Mouse (Mus musculus) forebrain, embryonic 13.5 days (tissue): ENCODE measurements around the gene Mycs. TPM values are rescaled to one million over a fixed set of nuclear protein-coding genes. Genes with fewer than 3 reads are reported as not detected.

Experiments used
- ATAC-seq: fragments of 200-750 bp; cut with Nextera tagmentation; 2 replicates; pipeline ENCODE4 v1.8.0; 2017
- H3K27ac ChIP-seq: fragments of 300-500 bp; sonication (generic); 2 replicates; pipeline ENCODE4 v1.5.1; 2015; ENCODE audit warnings: inconsistent platforms, mild to moderate bottlenecking, moderate library complexity
- H3K27me3 ChIP-seq: fragments of 300-500 bp; sonication (generic); 2 replicates; pipeline ENCODE4 v1.6.1; 2015; ENCODE audit warnings: mild to moderate bottlenecking, inconsistent platforms
- H3K36me3 ChIP-seq: fragments of 300-500 bp; sonication (generic); 2 replicates; pipeline ENCODE4 v1.6.1; 2015; ENCODE audit warnings: mild to moderate bottlenecking, inconsistent platforms; ENCODE audit not compliant: poor library complexity, severe bottlenecking
- H3K4me1 ChIP-seq: fragments of 300-500 bp; sonication (generic); 2 replicates; pipeline ENCODE4 v1.6.1; 2015; ENCODE audit warnings: inconsistent platforms
- H3K4me2 ChIP-seq: fragments of 300-500 bp; sonication (generic); 2 replicates; pipeline ENCODE4 v1.6.1; 2015; ENCODE audit warnings: inconsistent platforms, mild to moderate bottlenecking, moderate library complexity
- H3K4me3 ChIP-seq: fragments of 300-500 bp; sonication (generic); 2 replicates; pipeline ENCODE4 v1.5.1; 2015; ENCODE audit warnings: mild to moderate bottlenecking, inconsistent platforms
- H3K9ac ChIP-seq: fragments of 300-500 bp; sonication (generic); 2 replicates; pipeline ENCODE4 v1.6.1; 2015; ENCODE audit warnings: mild to moderate bottlenecking, inconsistent platforms
- H3K9me3 ChIP-seq: fragments of 300-500 bp; sonication (generic); replicated peaks from 2 replicates; pipeline ENCODE4 v1.6.1; 2016; ENCODE audit warnings: inconsistent platforms
- WGBS: fragments of 180-500 bp; shearing (Covaris S2); methylation state at CpG from one replicate; pipeline ENCODE4 v1.1.7; 2015; 5-methylcytosine and 5-hydroxymethylcytosine counted together
- polyA plus RNA-seq: library from polyadenylated mRNA; unstranded; fragments of >200 nt; fragmentation: Nextera tagmentation; extraction: Ambion mirVana; gene quantifications from 2 replicates; pipeline ENCODE4 v1.2.1, GENCODE M21; 2015

The Mycs gene
- not detected in 2 replicates for polyA plus RNA-seq

DNA sequence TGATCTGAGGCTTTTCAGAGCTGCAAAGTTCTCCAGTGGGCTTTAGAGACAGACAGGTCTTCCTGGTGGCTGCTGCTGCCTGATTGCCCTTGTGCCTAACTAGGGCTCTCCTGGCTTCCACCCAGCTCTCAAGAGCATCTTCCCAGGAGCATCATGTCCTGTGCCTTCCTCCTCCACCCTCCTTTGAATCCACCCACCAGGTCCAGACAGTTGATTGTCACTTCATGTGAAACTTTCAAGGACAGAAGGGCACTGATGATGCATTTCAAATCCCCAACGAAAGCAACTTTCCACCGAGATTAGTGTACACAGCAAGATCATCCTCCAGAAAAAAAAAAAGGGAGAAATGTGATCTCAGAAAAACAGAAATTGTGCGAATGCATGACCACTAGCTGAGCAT, at the start of gene Mycs:
Gene Mycs (minus strand): TSS at position 101 of the 400 bp plus-strand sequence.
- Histone ChIP-seq H3K4me1 (no peaks in the 10 kb centered on the region), H3K4me3 (peak within 1 kb of the TSS; percentile 3; the same call in 1 of the 2 replicates), H3K9ac (no peak within 1 kb of the TSS)

DNA sequence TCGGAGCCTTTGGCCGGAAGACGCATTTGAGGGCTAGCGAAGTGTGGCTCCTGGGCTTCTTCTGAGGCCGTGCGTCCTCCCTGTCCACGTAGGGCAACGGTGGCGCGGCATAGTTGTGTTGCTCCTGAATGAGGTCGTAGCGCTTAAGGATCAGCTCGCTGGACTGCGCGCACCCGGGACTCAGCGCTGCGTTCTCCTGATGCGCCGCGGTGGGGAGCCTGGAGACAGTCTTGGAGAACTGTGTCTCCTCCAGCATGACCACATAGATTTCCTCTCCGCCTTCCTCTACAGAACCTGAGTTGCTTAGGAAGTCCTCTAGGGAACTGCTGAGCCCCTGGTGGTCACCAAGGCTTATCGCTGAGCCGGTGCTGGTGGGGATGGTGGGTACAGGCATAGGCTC, 1.0 kb downstream of the Mycs start:
- peak overlapping the region; percentile 3; the same call in 1 of the 2 replicates for H3K4me3 ChIP-seq

More for the DNA sequence above, at the start of gene Mycs:
- WGBS: 83% methylated on average over 3 of the region's 3 CpGs
- no peak for ATAC-seq
- Histone ChIP-seq H3K4me2 (peak within 1 kb of the TSS; percentile 24), H3K27ac (no peak within 1 kb of the TSS), H3K27me3 (no peaks in the 10 kb centered on the region), H3K36me3 (no peaks in the 10 kb centered on the region), H3K9me3 (no peaks in the 10 kb centered on the region)

More for the DNA sequence above, 1.0 kb downstream of the Mycs start:
- no peak overlapping the region for H3K9ac ChIP-seq
- H3K36me3 ChIP-seq: no peaks in the 10 kb centered on the region
- H3K27me3 ChIP-seq: no peaks in the 10 kb centered on the region
- no peak overlapping the region for H3K27ac ChIP-seq
- H3K4me2 ChIP-seq: peak overlapping the region; percentile 24
- H3K4me1 ChIP-seq: no peaks in the 10 kb centered on the region
- 18% methylated on average over 22 of the region's 24 CpGs for WGBS
- H3K9me3 ChIP-seq: no peaks in the 10 kb centered on the region
- ATAC-seq: no peak

Other genes starting within 250 kb of the Mycs start
- not detected in 2 replicates for gene Btbd35f7, start 199.8 kb upstream of the Mycs start, polyA plus RNA-seq